Mouse (Mus musculus) heart, postnatal 0 days (tissue): Measurements from ENCODE around the gene Ankrd44. TPM values are rescaled to one million over a fixed set of nuclear protein-coding genes. Genes with fewer than 3 reads are reported as not detected.

ENCODE experiments used
- ATAC-seq: fragments of 200-750 bp; cut with Nextera tagmentation; 2 replicates; pipeline ENCODE4 v1.8.0; 2017; ENCODE audit warnings: low read depth, moderate number of reproducible peaks, moderate library complexity; ENCODE audit not compliant: insufficient read depth
- DNase-seq: peaks from one replicate; pipeline ENCODE4 v3.0.0-alpha.2; 2016; ENCODE audit warnings: low spot score
- H3K27ac ChIP-seq: fragments of 300-500 bp; sonication (generic); 2 replicates; pipeline ENCODE4 v1.5.1; 2014; ENCODE audit warnings: low read depth, mild to moderate bottlenecking
- H3K27me3 ChIP-seq: fragments of 300-500 bp; sonication (generic); 2 replicates; pipeline ENCODE4 v1.6.1; 2014; ENCODE audit warnings: low read length, mixed read lengths; ENCODE audit not compliant: control insufficient read depth, insufficient read depth
- H3K36me3 ChIP-seq: fragments of 300-500 bp; sonication (generic); replicated peaks from 2 replicates; pipeline ENCODE4 v1.6.1; 2014; ENCODE audit warnings: low read length, mixed read lengths; ENCODE audit not compliant: control insufficient read depth, insufficient read depth
- H3K4me1 ChIP-seq: fragments of 300-500 bp; sonication (generic); 2 replicates; pipeline ENCODE4 v1.6.1; 2014; ENCODE audit warnings: antibody characterized with exemption; ENCODE audit not compliant: control insufficient read depth, insufficient read depth
- H3K4me2 ChIP-seq: fragments of 300-500 bp; sonication (generic); 2 replicates; pipeline ENCODE4 v1.6.1; 2014; ENCODE audit warnings: low read depth, mild to moderate bottlenecking, low read length, moderate library complexity
- H3K4me3 ChIP-seq: fragments of 300-500 bp; sonication (generic); 2 replicates; pipeline ENCODE4 v1.5.1; 2014; ENCODE audit warnings: low read depth, low read length
- H3K9ac ChIP-seq: fragments of 300-500 bp; sonication (generic); replicated peaks from 2 replicates; pipeline ENCODE4 v1.6.1; 2014; ENCODE audit warnings: low read depth, low read length, mixed read lengths
- H3K9me3 ChIP-seq: fragments of 300-500 bp; sonication (generic); replicated peaks from 2 replicates; pipeline ENCODE4 v1.6.1; 2016; ENCODE audit warnings: low read length; ENCODE audit not compliant: control insufficient read depth
- CTCF ChIP-seq: IDR thresholded peaks from 2 replicates; pipeline ENCODE4 v1.5.1; 2016; ENCODE audit warnings: antibody characterized with exemption, control low read depth, low read depth
- EP300 ChIP-seq: IDR thresholded peaks from 2 replicates; pipeline ENCODE4 v1.6.1; 2016; ENCODE audit warnings: antibody characterized with exemption, low read depth
- WGBS: fragments of 180-500 bp; shearing (Covaris S2); extraction: QIAGEN DNeasy Blood & Tissue Kit; methylation state at CpG from one replicate; pipeline ENCODE4 v1.1.7; 2014; 5-methylcytosine and 5-hydroxymethylcytosine counted together
- polyA plus RNA-seq: library from polyadenylated mRNA; unstranded; fragments of >200 nt; fragmentation: Nextera tagmentation; extraction: Ambion mirVana; gene quantifications from 2 replicates; pipeline ENCODE4 v1.2.1, GENCODE M21; 2015
- total RNA-seq: library from RNA; depleted of rRNA; stranded (reverse); fragments of >200 nt; gene quantifications from 2 replicates; pipeline ENCODE4 v1.2.3, GENCODE M21; 2014; ENCODE audit warnings: low replicate concordance

Ankrd44 gene
- total and polyA plus RNA-seq, 2 experiments from 2014 or later = 3.3 to 9.6 TPM

DNA sequence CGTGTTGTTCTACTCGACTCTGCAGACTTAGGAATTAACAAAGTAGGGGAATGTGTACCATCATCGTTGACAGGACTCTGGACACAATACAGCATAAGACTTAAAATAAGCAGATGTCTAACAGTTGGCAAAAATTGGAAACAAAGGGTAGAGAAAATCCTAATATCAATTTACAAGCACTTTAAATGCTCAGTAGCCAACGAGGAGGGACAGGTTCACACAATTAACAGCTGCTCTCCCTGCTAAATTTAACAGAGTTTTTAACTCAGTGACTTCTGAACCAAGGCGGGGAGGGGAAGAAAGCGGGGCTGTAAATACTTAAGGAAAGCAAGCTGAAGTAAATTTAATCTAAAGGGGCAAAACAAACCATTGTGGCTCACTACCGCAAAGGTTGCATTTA, 1.4 kb downstream of the Ankrd44 start:
- ATAC-seq = no peak

DNA sequence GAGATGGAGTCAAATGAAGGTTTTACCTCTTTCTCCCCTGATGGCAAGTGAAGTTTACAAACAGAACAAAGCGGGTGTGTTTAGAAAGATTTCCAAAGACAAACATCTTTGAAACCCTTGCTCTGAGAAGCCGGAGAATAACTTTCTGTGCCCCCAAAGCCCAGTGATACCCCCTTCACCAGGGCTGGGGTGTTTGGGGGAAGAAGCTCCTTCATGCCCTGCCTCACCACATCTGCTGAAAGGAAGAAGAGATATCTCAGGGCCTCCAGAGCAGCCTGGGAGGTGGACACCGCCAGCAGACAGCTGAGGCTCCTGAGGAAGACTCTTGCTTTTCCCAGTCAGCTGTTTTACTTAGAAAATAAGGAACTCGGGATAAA, 1.9 kb downstream of the Ankrd44 start:
- H3K9ac ChIP-seq = no peak overlapping the region
- H3K27ac ChIP-seq = 0 out of 2 replicates have a peak overlapping the region, but pooled peaks have one; percentile 39
- ATAC-seq (no peak), DNase-seq (no peak)
- H3K4me2 ChIP-seq = peak overlapping the region; percentile 98; the same call in 1 of the 2 replicates
- H3K4me3 ChIP-seq = peak overlapping the region; percentile 93; the same call in 1 of the 2 replicates
- H3K36me3 ChIP-seq = no peaks in the 10 kb centered on the region
- TF ChIP-seq CTCF = no peak
- TF ChIP-seq EP300 = no peak
- no peaks in the 10 kb centered on the region for H3K27me3 ChIP-seq
- H3K9me3 ChIP-seq = no peaks in the 10 kb centered on the region
- 72% methylated on average over 4 of the region's 4 CpGs for WGBS
- H3K4me1 ChIP-seq = peaks cover 14% of the 10 kb centered on the region

More for the DNA sequence above, 1.4 kb downstream of the Ankrd44 start:
- 46% methylated on average over 7 of the region's 7 CpGs for WGBS
- H3K36me3 ChIP-seq = no peaks in the 10 kb centered on the region
- DNase-seq = no peak
- H3K4me2 ChIP-seq = peak overlapping the region; percentile 98
- H3K27ac ChIP-seq = no peak overlapping the region
- peak overlapping the region; percentile 92 for H3K9ac ChIP-seq
- TF ChIP-seq EP300 (no peak), CTCF (no peak)
- H3K27me3 ChIP-seq = no peaks in the 10 kb centered on the region
- H3K9me3 ChIP-seq = no peaks in the 10 kb centered on the region
- peaks cover 14% of the 10 kb centered on the region for H3K4me1 ChIP-seq
- peak overlapping the region; percentile 93 for H3K4me3 ChIP-seq

DNA sequence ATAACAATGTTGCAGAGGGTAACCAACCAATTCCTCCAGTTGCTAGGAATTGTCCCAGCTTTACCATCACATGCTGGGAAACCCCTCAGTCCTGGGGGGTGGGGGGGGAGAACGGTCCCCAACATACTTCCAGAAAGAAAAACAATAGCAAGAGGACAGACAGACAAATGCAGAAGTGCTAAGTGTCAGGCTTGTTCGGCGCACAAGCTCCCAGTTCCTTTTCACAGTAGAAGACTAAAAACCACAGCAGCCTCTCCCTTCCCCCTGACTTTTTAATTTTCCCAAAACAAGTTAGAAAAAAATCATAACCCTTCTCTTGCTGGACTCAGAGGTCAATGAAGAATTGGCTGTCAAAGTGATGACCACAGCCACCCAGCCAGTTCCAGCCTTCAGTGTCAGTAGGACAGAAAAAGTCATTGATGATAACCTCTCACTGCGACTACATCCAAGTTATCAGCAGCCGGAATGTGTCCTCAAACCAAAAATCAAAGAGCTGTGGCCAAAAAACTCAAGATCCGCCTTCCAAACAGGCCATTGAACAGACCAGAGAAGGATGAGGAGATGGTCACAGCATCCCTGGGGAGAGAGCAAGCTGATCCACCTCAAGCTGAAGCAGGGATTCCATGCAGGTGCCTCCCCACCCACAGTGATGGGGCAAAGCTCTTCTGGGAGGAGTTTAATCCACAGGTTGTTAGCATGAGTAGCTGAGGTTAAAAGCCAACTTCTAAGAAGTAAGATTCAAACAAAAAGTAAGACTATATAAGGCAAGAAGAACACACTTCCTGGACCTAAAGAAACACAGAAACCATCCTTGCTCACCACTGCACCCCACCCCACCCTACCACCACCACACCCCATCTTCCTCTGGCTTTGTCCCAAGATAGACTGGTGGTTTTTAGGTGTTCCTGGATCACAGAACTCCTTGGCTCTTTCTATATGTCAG, 2.5 kb downstream of the Ankrd44 start:
- no peak for TF ChIP-seq EP300
- TF ChIP-seq CTCF = no peak
- H3K4me2 ChIP-seq = peak overlapping the region; percentile 98; the same call in 1 of the 2 replicates
- H3K4me1 ChIP-seq = peaks cover 14% of the 10 kb centered on the region
- H3K9ac ChIP-seq = no peak overlapping the region
- no peak overlapping the region for H3K27ac ChIP-seq
- DNase-seq (no peak), ATAC-seq (no peak)
- H3K4me3 ChIP-seq = no peak overlapping the region; the same call in 1 of the 2 replicates
- no peaks in the 10 kb centered on the region for H3K27me3 ChIP-seq
- no peaks in the 10 kb centered on the region for H3K36me3 ChIP-seq
- no peaks in the 10 kb centered on the region for H3K9me3 ChIP-seq
- 61% methylated on average over 6 of the region's 6 CpGs for WGBS

DNA sequence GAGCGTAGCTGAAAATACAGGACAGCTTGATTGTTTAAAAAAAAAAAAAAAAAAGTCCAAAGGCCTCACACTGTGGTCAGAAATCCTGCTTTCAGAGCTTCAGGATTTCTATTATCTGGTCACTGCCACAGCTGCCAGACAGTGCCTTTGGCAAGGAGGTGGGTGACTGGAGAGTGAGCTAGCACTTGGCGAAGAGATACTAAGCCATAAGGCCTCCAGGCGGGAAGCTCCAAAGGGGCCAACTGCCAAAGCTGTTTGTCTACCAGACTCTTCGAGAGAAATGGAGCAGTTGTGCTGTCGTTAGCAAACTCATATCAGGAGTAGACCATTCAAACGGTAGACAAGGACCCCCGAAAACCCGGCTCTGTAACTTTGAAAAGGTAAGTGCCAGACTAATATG, 3.5 kb downstream of the Ankrd44 start:
- Histone ChIP-seq H3K9me3 (no peaks in the 10 kb centered on the region), H3K4me1 (peaks cover 14% of the 10 kb centered on the region), H3K4me2 (no peak overlapping the region), H3K27me3 (no peaks in the 10 kb centered on the region), H3K9ac (no peak overlapping the region), H3K4me3 (no peak overlapping the region), H3K36me3 (no peaks in the 10 kb centered on the region), H3K27ac (no peak overlapping the region)
- DNase-seq = no peak
- no peak for TF ChIP-seq CTCF
- TF ChIP-seq EP300 = no peak
- ATAC-seq = no peak
- WGBS = 59% methylated on average over 8 of the region's 8 CpGs

DNA sequence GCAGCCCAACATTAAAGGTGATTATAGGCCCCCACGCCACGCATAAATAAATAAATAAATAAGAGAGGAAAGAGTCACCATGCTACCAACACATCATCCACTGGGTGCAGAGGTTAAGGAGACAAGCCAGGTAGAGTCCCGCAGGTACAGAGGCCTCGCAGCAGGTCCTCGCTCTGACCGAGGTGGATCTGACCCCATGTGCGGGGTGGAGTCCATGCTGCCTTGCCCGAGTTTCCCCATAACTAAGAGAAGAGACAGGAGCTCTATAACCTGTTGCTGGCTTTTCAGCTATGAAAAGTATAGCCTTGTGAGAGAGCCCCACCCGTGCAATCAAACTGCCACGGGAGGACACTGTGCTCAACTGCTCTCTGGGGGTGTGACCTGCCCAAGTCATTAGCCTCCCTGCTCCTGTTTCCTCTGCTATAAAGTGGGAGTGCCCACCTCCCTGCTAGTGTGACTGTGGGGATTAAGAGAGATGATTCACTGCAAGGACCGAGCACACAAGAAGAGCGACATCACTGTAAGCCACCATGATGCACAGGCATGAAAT, 4.1 kb downstream of the Ankrd44 start:
- H3K27me3 ChIP-seq = no peaks in the 10 kb centered on the region
- no peak overlapping the region for H3K4me3 ChIP-seq
- TF ChIP-seq CTCF (no peak), EP300 (no peak)
- H3K27ac ChIP-seq = no peak overlapping the region
- H3K4me1 ChIP-seq = peaks cover 14% of the 10 kb centered on the region
- 78% methylated on average over 12 of the region's 12 CpGs for WGBS
- H3K9ac ChIP-seq = no peak overlapping the region
- no peak overlapping the region for H3K4me2 ChIP-seq
- no peak for ATAC-seq
- no peaks in the 10 kb centered on the region for H3K36me3 ChIP-seq
- DNase-seq = no peak
- no peaks in the 10 kb centered on the region for H3K9me3 ChIP-seq
